Mouse (Mus musculus): Measurements from ENCODE around the gene Ano4. TPM values are rescaled to one million over a fixed set of nuclear protein-coding genes. Genes with fewer than 3 reads are reported as not detected.

Ano4 gene
- polyA plus RNA-seq, 1 experiment from 2014 or later, result 0.65 TPM

Other genes starting within 250 kb of the Ano4 start
- 13.7 and 19.0 TPM in 2 replicates for gene Gas2l3, start 99.2 kb upstream of the Ano4 start, polyA plus RNA-seq (2015; fragmentation: Nextera tagmentation; extraction: Ambion mirVana)
- gene Nr1h4, start 188.8 kb upstream of the Ano4 start, polyA plus RNA-seq (2015; fragmentation: Nextera tagmentation; extraction: Ambion mirVana), result not detected in 2 replicates